Mouse (Mus musculus): Measurements from ENCODE around the gene Elmsan1. TPM values are rescaled to one million over a fixed set of nuclear protein-coding genes. Genes with fewer than 3 reads are reported as not detected.

The Elmsan1 gene
- total RNA-seq, 2 experiments from 2014 or later, result 17.2 to 18.5 TPM

GRCm38 (mm10) chr12:84180090-84180489 lies 38.6 kb downstream of the Elmsan1 start:
- intact Hi-C loops (cut with DNase I), result no loop called here
- no peak for DNase-seq (ENCODE audit: low spot score in 2 of 2)

DNA sequence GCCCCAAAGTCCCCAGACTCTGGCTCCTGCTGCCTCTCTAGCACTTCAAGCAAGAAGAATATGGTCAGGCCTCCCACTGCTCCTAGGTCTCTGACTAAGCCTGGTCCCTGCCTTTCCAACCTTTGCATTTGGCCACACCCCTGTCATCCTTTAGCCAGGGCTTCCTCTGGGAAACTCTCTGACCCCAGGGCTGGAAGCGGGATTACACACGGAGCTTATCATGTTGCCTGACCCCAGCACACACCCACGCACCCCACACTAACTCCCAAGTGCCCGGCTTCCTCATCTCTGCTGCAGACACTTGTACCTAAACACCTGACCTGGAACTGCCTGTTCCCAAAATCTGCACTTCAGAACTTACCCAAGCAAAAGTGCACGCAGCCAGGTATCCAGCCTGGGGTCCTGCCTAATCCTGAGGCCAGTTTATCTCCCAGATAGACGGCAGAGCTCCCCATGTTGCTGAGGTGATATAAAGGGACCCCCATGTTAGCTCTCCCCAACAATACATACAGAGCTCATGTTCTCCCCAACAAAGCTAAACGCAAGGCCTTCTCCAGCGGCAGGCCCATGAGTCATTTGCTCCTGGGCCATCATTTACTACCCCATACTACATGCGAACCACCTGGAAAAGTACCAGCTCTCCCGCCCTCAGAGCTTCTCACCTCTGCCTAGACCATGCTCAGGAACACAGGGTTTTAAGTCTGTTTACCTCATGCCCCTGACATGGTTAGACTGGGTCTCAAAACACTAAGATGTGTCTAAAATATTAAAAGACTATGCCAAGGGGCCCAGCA lies 39.8 kb downstream of the Elmsan1 start:
- intact Hi-C loops (cut with DNase I), result loop anchor here (5.0 kb wide), 1 partner anchor 38 kb away; the partner anchor contains the start of gene Elmsan1
- DNase-seq (ENCODE audit: low spot score in 2 of 2), result no peak

DNA sequence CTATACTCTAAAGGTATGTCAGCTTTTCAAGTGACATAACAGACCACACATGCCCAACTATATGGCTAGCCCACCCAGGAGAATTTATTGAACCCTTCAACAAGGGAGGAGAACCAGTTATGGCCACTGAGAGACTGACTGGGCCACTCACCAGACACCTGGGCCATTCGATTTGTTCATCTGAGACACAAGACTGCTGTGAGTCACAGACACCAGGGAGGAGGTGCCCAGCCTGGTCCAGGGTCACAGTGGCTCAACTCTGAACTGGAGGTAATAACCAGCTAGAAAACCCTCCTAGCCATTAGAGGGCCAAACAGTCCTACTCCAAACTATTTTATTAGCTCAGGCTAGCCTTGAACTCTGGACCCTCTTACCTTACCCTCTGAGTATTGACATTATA lies 40.6 kb downstream of the Elmsan1 start:
- intact Hi-C loops (cut with DNase I), result loop anchor here (5.0 kb wide), 1 partner anchor 39 kb away; the partner anchor contains the start of gene Elmsan1
- no peak for DNase-seq (ENCODE audit: low spot score in 2 of 2)

GRCm38 (mm10) chr12:84176886-84177765 lies 41.6 kb downstream of the Elmsan1 start:
- no peak for DNase-seq (ENCODE audit: low spot score in 2 of 2)
- intact Hi-C loops (cut with DNase I), result loop anchor here (5.0 kb wide), 1 partner anchor 40 kb away; the partner anchor contains the start of gene Elmsan1

DNA sequence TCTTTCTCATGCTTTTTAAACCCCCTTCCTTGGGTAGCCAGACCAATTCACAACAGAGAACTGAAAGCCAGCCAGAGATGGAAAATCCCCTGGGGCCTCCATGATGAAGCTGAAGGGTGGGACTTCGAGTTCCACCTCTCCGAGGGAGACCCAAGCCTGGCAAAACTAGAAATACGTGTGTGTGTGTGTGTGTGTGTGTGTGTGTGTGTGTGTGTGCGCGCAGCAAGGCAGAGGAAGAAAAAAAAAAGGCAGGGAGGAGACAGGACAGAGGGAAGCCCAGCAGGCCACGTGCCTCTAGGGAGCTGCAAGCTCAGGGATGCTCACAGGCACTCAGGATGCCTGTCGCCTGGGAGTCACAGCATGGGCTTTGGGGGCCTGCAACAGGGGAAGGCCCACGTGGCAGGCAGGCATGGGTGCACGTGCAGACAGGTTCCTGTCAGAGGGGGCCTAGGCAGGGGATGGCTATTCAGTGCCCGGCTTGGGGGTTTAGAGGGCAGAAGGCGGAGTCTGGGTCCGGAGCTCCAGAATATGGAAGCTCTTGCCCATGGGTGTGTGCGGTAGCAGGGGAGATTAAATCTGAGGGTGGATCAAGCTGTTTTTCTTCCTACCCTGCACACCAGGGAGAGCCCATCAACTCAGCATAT lies 42.4 kb downstream of the Elmsan1 start:
- DNase-seq (ENCODE audit: low spot score in 2 of 2), result peak; percentile 41 to 48
- intact Hi-C loops (cut with DNase I), result loop anchor here (5.0 kb wide), 1 partner anchor 41 kb away; the partner anchor contains the start of gene Elmsan1

DNA sequence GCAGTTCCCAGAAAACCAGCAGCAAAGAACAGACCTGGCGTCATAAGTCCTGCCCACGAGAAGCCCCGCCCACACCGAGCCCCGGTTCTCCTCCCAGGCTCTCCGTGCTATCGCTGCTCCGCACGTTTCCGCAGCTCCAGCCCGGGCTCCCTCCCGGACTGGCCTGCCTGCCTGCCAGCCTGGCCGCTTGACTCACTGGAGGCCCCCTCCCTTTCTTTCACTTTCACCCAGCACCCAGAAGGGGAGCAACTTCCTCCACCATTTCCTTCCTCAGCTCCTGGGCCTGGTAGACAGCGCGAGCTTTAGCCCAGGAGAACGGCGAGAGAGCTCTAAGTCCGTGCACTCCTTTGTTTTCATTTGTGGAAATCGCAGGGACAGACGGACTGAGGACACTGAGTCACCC lies 43.0 kb downstream of the Elmsan1 start:
- intact Hi-C loops (cut with DNase I), result loop anchor here (5.0 kb wide), 1 partner anchor 42 kb away; the partner anchor contains the start of gene Elmsan1
- DNase-seq (ENCODE audit: low spot score in 2 of 2), result peak; percentile 82 to 86

GRCm38 (mm10) chr12:84174871-84175270 lies 43.8 kb downstream of the Elmsan1 start:
- intact Hi-C loops (cut with DNase I), result loop anchor here (5.0 kb wide), 1 partner anchor 42 kb away; the partner anchor contains the start of gene Elmsan1
- no peak for DNase-seq (ENCODE audit: low spot score in 2 of 2)

GRCm38 (mm10) chr12:84174190-84174811 lies 44.4 kb downstream of the Elmsan1 start:
- intact Hi-C loops (cut with DNase I), result no loop called here
- DNase-seq (ENCODE audit: low spot score in 2 of 2), result no peak

DNA sequence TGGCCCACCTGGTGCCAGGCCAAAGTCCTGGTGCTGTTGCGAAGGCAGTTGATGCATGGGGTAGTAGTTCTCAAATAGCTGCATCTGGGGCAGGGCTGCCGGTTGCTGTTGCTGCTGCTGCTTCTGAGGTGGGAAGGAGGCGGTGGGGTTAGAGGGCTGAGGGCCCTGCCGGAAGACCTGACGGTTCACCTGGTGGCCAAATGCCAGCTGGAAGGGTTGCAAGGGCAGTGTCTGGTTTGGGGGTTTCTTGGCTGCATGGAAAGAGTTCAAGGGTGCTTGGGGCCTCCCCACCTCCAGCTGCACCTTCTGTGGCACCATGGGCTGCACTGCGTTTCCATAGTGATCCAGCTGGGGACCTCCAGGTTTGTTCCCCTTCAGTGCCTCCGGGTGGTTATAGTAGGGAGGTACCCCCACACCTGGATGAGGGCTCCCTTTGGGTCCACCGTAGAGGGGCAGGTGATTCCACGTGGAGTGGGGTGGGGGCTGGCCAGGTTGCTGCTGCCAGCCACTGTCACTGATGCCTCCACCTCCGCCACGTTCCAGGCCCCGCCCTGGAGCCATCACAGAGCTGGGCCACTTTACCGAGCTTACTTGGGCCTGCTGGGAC lies 45.3 kb downstream of the Elmsan1 start:
- intact Hi-C loops (cut with DNase I), result no loop called here
- DNase-seq (ENCODE audit: low spot score in 2 of 2), result no peak

- intact Hi-C loops (cut with DNase I), result no loop called here
- peak in 1 of 2 experiments; percentile 50 for DNase-seq (ENCODE audit: low spot score in 2 of 2)
Observed at GRCm38 (mm10) chr12:84172862-84173261, 45.8 kb downstream of the Elmsan1 start.

DNA sequence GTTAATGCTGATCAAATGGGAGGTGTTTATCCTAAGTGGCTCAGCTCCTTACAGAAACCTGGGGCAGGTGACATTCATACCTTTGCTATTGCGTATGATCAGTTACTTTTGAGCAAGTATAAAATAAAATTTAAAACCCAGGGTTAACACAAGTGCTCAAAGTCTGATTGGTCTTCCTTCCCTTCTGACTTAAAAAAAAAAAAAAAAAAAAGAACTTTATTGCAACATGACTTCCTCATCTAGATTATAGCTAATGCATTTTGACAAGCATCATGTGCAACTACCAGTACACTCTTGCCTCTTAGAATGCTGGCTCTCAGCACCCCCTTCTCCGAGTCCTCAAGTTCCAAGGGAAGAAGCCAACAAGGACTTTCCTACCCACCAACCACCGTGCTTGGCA lies 46.5 kb downstream of the Elmsan1 start:
- intact Hi-C loops (cut with DNase I), result no loop called here
- no peak for DNase-seq (ENCODE audit: low spot score in 2 of 2)

DNA sequence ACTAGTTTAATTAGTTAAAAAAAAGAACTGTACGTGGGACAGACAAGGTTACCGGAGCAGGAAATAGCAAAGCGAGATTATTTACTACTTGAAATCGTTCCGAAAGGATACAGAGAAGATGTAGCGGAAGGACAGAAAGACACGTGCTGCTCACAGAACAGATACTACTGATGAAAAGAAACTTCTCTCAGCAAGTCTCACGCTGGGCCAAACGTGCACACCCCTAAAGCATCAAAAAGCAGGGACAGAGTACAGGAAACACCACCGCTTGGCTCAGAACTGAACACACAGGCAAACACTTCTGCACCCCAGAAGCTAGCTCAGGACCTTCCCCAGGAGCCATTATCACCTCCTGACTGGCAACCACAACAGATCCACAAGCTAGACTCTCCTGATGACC lies 48.1 kb downstream of the Elmsan1 start:
- intact Hi-C loops (cut with DNase I), result no loop called here
- DNase-seq (ENCODE audit: low spot score in 2 of 2), result no peak

- no peak for DNase-seq (ENCODE audit: low spot score in 2 of 2)
Observed at GRCm38 (mm10) chr12:84165631-84166373, 52.9 kb downstream of the Elmsan1 start.

GRCm38 (mm10) chr12:84163586-84164110 lies 55.0 kb downstream of the Elmsan1 start:
- intact Hi-C loops (cut with DNase I), result loop anchor here (2.0 to 10.0 kb wide), 2 partner anchors 85 to 151 kb away; partner anchors contain the start of gene Zfp410
- DNase-seq (ENCODE audit: low spot score in 2 of 2), result no peak

More at GRCm38 (mm10) chr12:84165631-84166373, 52.9 kb downstream of the Elmsan1 start:
- intact Hi-C loops (cut with DNase I), result loop anchor here (10.0 kb wide), 1 partner anchor 149 kb away; the partner anchor contains the start of gene Zfp410

GRCm38 (mm10) chr12:84163133-84163532 lies 55.5 kb downstream of the Elmsan1 start:
- no peak for DNase-seq (ENCODE audit: low spot score in 2 of 2)
- intact Hi-C loops (cut with DNase I), result loop anchor here (2.0 to 10.0 kb wide), 2 partner anchors 86 to 152 kb away; partner anchors contain the start of gene Zfp410

DNA sequence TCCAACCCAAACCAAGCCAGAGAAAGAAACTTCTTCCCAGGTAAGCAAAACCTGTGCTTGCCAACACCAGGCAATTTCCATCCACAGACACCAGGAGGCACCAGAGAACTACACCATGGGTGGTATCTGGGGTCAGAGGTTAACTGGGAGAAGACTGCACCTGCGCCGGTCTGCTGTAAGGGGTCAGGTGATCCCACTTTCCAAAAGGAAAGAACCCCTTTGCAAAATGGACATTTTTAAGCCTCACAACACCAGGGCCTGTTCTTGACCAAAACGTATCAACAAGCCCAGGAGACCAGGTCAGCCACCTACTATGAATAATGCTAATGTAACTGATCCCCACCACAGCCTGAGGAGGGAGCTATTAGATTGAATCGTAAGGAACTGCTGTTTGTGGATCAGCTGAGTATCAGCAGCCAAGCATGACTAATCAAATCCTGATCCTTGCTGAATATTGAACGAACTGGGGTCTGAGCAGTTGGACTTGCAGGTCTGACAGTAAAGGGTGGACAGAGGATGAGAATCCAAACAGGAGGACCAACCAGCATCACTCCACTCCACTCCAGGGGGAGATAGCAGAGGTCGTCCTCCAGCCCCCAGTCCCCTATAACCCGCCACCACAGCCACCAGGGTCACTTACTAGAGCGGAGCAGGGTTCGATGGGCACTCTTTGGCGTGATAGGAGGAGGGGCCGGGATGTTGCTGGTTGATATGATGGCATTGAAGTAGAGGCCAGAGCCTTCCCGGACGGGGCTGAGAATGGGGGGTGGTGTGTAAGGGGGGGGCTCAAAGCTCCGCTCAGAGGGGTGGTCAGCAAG lies 56.9 kb downstream of the Elmsan1 start:
- intact Hi-C loops (cut with DNase I), result loop anchor here (2.0 to 10.0 kb wide), 2 partner anchors 87 to 153 kb away; partner anchors contain the start of gene Zfp410
- DNase-seq (ENCODE audit: low spot score in 2 of 2), result no peak

DNA sequence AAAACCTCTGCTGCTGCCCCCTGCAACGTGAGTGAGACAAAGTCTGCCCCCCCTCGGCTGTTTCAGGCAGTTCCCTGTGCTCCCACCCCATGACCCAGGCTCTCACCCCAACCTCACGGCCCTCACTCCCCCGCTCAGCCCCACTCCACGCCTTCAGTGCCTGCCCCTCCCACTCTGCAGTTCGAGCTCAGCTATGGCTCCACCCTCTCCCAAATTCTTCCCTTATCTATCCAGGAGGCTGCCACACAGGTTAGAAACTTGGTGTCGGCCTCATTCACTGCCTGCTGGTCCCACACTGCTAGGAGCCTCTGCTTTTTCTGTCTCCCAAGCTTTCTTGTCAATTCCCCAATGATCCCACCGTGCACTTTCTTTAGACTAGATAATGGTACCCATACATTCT lies 57.6 kb downstream of the Elmsan1 start:
- intact Hi-C loops (cut with DNase I), result loop anchor here (10.0 kb wide), 1 partner anchor 154 kb away; the partner anchor contains the start of gene Zfp410
- no peak for DNase-seq (ENCODE audit: low spot score in 2 of 2)

Data from left cerebral cortex, postnatal 36 days (tissue).